Mouse (Mus musculus) left cerebral cortex, postnatal 25 days (tissue): ENCODE measurements at regions not wholly inside any gene's neighbourhood (a gene's known extent, or its start where the extent isn't known, plus 50 kb on each side); places are given as distances from the start of the nearest gene placed in this dataset.

ENCODE experiments used
- DNase-seq, 2 experiments: peaks; one replicate each; pipeline ENCODE4 v3.0.0; 2022; ENCODE audit warnings: low spot score in 2 of 2, mixed read lengths in 1 of 2
- intact Hi-C: fragments of 180-260 bp; cut with DNase I; formaldehyde crosslinking; loops from one replicate; pipeline ENCODE4 v1.15.1; 2025

GRCm38 (mm10) chrX:9738904-9739303, 76.1 kb upstream of the Dynlt3 start:
- intact Hi-C loops = no loop called here
- DNase-seq = no peak

DNA sequence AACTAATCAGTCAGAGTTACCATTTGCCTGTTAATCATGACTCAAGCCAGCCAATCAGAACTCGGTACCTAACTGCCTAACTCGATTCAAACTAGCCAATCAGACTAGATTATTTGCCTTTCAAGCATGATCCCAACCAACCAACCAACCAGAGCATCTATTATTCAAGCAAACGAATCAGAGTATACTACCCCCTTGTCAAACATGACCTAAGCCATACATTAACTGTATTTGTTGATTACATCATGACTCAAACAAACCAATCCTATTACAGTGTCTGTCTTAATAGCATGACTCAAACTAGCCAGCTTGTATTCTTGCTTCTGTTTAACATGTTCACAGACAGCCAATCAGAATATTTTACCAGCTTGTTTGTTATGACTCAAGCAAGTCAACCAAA, 79.7 kb upstream of the Dynlt3 start:
- no peak for DNase-seq
- intact Hi-C loops = no loop called here

DNA sequence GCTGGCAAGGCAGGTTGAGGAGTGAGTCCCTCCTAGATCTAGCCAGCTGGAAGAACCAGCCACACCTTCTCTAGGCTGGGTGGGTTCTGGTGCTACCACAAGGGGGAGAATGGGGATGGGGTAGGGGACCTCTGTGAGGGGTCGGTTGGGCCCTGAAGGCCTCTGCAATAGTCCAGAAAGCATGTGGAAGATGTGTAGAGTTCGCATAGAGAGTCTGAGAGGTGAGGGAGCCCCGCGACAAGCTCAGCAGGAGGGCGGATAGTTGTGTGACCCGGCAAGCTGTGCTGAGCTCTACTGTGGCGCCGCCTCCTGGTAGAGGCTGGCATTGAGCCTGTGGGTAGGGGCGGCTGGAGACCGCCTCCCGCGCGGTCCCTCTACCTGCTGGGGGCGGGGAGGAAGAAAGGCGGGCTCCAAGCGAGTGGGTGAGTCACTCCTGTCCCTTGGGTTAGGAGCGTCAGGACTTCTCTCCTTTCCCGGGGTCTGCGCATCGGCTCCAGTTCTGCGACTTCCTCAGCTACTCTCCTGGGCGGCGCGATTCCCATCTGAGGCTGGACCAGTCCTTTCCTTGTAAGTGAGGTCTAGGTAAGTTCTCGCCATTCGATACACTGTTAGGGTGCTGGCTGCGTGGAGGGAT, 84.6 kb upstream of the Dynlt3 start:
- peak; percentile 16 to 23 for DNase-seq
- intact Hi-C loops = no loop called here

- no peak for DNase-seq
- intact Hi-C loops = no loop called here
These were observed 90.3 kb upstream of the Dynlt3 start for GRCm38 (mm10) chrX:9752954-9753572.

GRCm38 (mm10) chrX:9769540-9769939, 77.2 kb upstream of the Hypm start:
- DNase-seq = no peak
- intact Hi-C loops = no loop called here

DNA sequence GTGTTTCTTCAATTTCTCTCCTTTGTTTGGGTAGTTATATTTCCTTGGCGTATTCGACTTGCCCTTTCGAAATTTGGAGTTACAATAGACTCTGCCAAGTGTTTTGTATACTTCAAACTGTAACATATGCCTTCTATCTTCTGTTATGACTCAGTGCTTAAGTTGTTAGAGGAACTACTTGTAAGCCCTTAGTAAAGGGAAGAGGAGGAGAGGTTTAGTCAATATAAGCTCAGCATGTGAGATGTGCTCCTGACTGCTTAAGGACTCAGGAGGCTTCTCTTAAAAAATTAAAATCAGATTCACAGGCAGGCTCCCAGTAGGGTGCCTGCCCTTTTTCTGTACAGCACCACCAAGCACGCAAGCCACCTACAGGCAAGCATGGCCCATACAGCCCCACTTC, 69.2 kb upstream of the Hypm start:
- intact Hi-C loops = no loop called here
- DNase-seq = no peak

DNA sequence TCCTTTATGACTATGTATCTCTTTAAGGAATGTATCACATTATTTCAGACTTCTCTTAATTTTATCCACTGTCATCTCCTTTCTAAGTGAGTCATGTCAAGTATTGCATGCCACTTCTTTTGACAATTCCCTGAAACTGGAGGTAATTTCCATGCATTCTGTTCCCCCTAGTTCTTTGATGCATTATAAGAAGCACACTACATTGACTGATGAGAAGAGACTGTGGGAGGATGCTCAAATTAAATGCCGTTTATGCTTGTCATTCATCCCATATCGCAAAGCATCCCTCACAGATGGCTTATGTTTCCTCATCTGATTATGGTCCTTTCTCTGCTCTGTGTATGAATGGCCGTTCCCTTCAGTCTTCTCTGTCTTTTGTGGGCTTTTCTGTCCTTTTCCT, 57.2 kb upstream of the Hypm start:
- DNase-seq = peak in 1 of 2 experiments; percentile 5
- intact Hi-C loops = no loop called here
